Comparison of ENCODE assay signal across 10 mouse cellular contexts in genomic region chr6:42261524-42262170, GRCm38 (mm10). TPM values are rescaled to one million over a fixed set of nuclear protein-coding genes. Genes with fewer than 3 reads are reported as not detected.
A peak's percentile ranks its signal among the peaks of the same experiment; 100 is the strongest.
DNase-seq lines count a peak whose midpoint lies in the region; ATAC-seq and TF ChIP-seq lines count a peak whose summit lies in the region.
"Had no signal": no experiment of that assay in that cellular context is flagged by ENCODE, and none has a peak within 500 bp of the region (broad histone marks: within the 10 kb centered on the region; RNA-seq: fewer than 3 reads in every experiment).

TSS of gene Tmem139 (plus strand) at chr6:42261970.

- no peak for ATAC-seq in hindbrain, embryonic 12.5 days (ENCODE audit: low FRiP score)
- ATAC-seq in hindbrain, postnatal 0 days, result no peak
- no peak for ATAC-seq in limb, embryonic 11.5 days (ENCODE audit: insufficient number of reproducible peaks, low FRiP score, low TSS enrichment, low read depth)
- ATAC-seq in erythroblast, adult 5-6 weeks (replicated peaks; ENCODE audit: low FRiP score, poor library complexity, severe bottlenecking), result no peak

- H3K4me2 ChIP-seq in hindbrain, embryonic 12.5 days (replicated peaks), result peak within 1 kb of the TSS; percentile 30
- no peak within 1 kb of the TSS for H3K4me2 ChIP-seq in hindbrain, postnatal 0 days (ENCODE audit: low read depth, low read length)
- peak within 1 kb of the TSS; percentile 29 for H3K4me2 ChIP-seq in limb, embryonic 11.5 days (ENCODE audit: low read depth, severe bottlenecking)

- no peak for DNase-seq in hindbrain, postnatal 0 days (ENCODE audit: low spot score)
- no peak for DNase-seq in gonadal fat pad, adult 2 months (ENCODE audit: low read depth)
- DNase-seq in limb, embryonic 11.5 days (ENCODE audit: low spot score), result no peak
- peak; percentile 72 to 88 for DNase-seq in lung, postnatal 4 days
- DNase-seq in gastrocnemius, adult 8-10 months (ENCODE audit: low spot score in 2 of 2), result no peak
- DNase-seq in cerebellum, adult 11-12 months, result no peak
- DNase-seq: heart, postnatal 36 days had no signal

- no peaks in the 10 kb centered on the region for H3K9me3 ChIP-seq in hindbrain, embryonic 12.5 days (replicated peaks)
- H3K9me3 ChIP-seq in hindbrain, postnatal 0 days (ENCODE audit: low read length), result no peaks in the 10 kb centered on the region
- no peaks in the 10 kb centered on the region for H3K9me3 ChIP-seq in limb, embryonic 11.5 days (ENCODE audit: control insufficient read depth, low read length)

- WGBS in hindbrain, embryonic 12.5 days, result 18% methylated on average over 20 of the region's 20 CpGs
- WGBS in hindbrain, postnatal 0 days, result 23% methylated on average over 20 of the region's 20 CpGs
- WGBS in limb, embryonic 11.5 days, result 11% methylated on average over 20 of the region's 20 CpGs

- no peak within 1 kb of the TSS for H3K27ac ChIP-seq in hindbrain, embryonic 12.5 days
- no peak within 1 kb of the TSS for H3K27ac ChIP-seq in hindbrain, postnatal 0 days
- H3K27ac ChIP-seq in limb, embryonic 11.5 days (replicated peaks; ENCODE audit: low read depth, low read length), result no peak within 1 kb of the TSS

- no peak within 1 kb of the TSS; the same call in 1 of the 2 replicates for H3K9ac ChIP-seq in hindbrain, embryonic 12.5 days
- no peak within 1 kb of the TSS for H3K9ac ChIP-seq in hindbrain, postnatal 0 days (replicated peaks; ENCODE audit: low read length)
- peak within 1 kb of the TSS; percentile 52; the same call in 1 of the 2 replicates for H3K9ac ChIP-seq in limb, embryonic 11.5 days (ENCODE audit: low read length)

- TF ChIP-seq CTCF in hindbrain, postnatal 0 days (IDR thresholded peaks at IDR 0.05; ENCODE audit: low read depth), result no peak

- H3K4me1 ChIP-seq in hindbrain, embryonic 12.5 days, result peaks cover 3% of the 10 kb centered on the region
- no peaks in the 10 kb centered on the region for H3K4me1 ChIP-seq in hindbrain, postnatal 0 days (ENCODE audit: insufficient read depth, low read length)
- H3K4me1 ChIP-seq in limb, embryonic 11.5 days (ENCODE audit: control insufficient read depth, insufficient read depth, low read length), result no peaks in the 10 kb centered on the region

- H3K4me3 ChIP-seq in hindbrain, embryonic 12.5 days, result no peak within 1 kb of the TSS
- H3K4me3 ChIP-seq in hindbrain, postnatal 0 days (ENCODE audit: low read length), result no peak within 1 kb of the TSS
- H3K4me3 ChIP-seq in limb, embryonic 11.5 days (ENCODE audit: low read depth, low read length), result peak within 1 kb of the TSS; percentile 15; the same call in 1 of the 2 replicates

- H3K36me3 ChIP-seq in hindbrain, embryonic 12.5 days, result no peaks in the 10 kb centered on the region
- no peaks in the 10 kb centered on the region for H3K36me3 ChIP-seq in hindbrain, postnatal 0 days (ENCODE audit: insufficient read depth, low read length)
- H3K36me3 ChIP-seq in limb, embryonic 11.5 days (ENCODE audit: control insufficient read depth, insufficient read depth, low read length), result no peaks in the 10 kb centered on the region

- H3K27me3 ChIP-seq in hindbrain, embryonic 12.5 days, result no peaks in the 10 kb centered on the region; the same call in 1 of the 2 replicates
- H3K27me3 ChIP-seq in hindbrain, postnatal 0 days (ENCODE audit: insufficient read depth, low read length), result no peaks in the 10 kb centered on the region
- no peaks in the 10 kb centered on the region for H3K27me3 ChIP-seq in limb, embryonic 11.5 days (ENCODE audit: control insufficient read depth, insufficient read depth, low read length)

RNA-seq across cellular contexts. Expression of gene Tmem139, which starts in this region (rescaled TPM):
- 0.81 and 1.4 TPM in 2 replicates for polyA plus RNA-seq in hindbrain, embryonic 12.5 days (2016; fragmentation: Nextera tagmentation; extraction: Ambion mirVana)
- 0.21 TPM in 1 of 2 replicates, not detected in the other for total RNA-seq in hindbrain, postnatal 0 days (2014; rRNA removed)
- 0.21 TPM in 1 of 2 replicates, not detected in the other for polyA plus RNA-seq in hindbrain, postnatal 0 days (2015; fragmentation: Nextera tagmentation; extraction: Ambion mirVana)
- polyA plus RNA-seq in gonadal fat pad, adult 2 months (2012; rRNA removed), result 14.5 and 17.4 TPM in 2 replicates
- polyA plus RNA-seq in limb, embryonic 11.5 days (2014; fragmentation: Nextera tagmentation; extraction: Ambion mirVana), result 1.5 TPM in 2 replicates
- total RNA-seq in erythroblast, adult 5-6 weeks (2015; ENCODE audit: low replicate concordance), result not detected in 2 replicates
- not detected in 2 replicates for total RNA-seq in erythroblast, adult 5-6 weeks (2017; ENCODE audit: low replicate concordance)
- not detected for total RNA-seq in gastrocnemius, adult 8-10 months (2022)
- total RNA-seq: midbrain, postnatal 0 days had no signal

Comparison
In these comparisons a context has a peak if more than half of its experiments do, and no peak if none do; other contexts are left out.
1. DNase-seq: peak in lung, postnatal 4 days (2 of 2); none in hindbrain, postnatal 0 days (single experiment), gonadal fat pad, adult 2 months (single experiment), limb, embryonic 11.5 days (single experiment), gastrocnemius, adult 8-10 months (0 of 2) and cerebellum, adult 11-12 months (single experiment).